Mouse (Mus musculus): ENCODE results near the gene Rplp0.
"Not testable (repeated sequence)": the region's sequence is repeated elsewhere in the genome, so short reads cannot be mapped to it uniquely, and the experiment has no call there.

The Rplp0 gene

DNA sequence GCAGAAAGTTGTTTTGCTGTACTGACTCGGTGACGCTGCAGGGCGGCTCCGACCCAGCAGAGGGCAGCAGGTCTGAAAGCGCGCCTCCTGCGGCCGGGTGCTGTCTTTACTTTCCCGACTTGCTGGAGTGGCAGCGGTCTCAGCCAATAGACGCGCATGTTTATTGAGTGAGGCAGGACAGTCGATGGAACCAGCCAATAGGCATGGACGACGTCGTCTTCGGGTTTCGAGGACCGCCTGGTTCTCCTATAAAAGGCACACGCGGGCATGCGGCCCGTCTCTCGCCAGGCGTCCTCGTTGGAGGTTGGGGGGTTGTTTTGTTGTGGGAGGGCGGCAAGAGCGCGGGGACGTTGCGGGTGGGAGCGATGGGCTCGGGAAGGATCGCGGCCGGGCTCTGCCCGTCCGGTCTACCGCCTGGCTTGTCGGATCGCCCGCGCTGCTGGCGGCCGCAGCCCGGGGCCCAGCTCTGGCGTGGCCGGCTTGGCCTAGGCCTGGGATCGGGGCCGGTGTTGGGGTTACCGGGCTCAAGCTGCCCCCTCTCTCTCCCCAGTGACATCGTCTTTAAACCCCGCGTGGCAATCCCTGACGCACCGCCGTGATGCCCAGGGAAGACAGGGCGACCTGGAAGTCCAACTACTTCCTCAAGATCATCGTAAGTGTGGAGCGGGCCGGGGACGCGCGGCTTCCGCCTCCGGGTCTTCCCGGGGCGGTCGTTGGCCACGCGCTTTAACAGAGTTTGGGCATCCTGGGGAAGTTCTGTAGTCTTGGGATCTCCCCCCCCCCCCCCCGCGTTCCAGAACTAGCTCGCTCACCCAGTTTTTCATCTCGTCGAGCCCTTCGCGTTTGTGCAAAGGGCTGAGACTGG lies at the start of gene Rplp0:
TSS of gene Rplp0 (plus strand) at position 231 of the 865 bp plus-strand sequence.
- peak; percentile 100 for DNase-seq (ENCODE audit: low read depth)

DNA sequence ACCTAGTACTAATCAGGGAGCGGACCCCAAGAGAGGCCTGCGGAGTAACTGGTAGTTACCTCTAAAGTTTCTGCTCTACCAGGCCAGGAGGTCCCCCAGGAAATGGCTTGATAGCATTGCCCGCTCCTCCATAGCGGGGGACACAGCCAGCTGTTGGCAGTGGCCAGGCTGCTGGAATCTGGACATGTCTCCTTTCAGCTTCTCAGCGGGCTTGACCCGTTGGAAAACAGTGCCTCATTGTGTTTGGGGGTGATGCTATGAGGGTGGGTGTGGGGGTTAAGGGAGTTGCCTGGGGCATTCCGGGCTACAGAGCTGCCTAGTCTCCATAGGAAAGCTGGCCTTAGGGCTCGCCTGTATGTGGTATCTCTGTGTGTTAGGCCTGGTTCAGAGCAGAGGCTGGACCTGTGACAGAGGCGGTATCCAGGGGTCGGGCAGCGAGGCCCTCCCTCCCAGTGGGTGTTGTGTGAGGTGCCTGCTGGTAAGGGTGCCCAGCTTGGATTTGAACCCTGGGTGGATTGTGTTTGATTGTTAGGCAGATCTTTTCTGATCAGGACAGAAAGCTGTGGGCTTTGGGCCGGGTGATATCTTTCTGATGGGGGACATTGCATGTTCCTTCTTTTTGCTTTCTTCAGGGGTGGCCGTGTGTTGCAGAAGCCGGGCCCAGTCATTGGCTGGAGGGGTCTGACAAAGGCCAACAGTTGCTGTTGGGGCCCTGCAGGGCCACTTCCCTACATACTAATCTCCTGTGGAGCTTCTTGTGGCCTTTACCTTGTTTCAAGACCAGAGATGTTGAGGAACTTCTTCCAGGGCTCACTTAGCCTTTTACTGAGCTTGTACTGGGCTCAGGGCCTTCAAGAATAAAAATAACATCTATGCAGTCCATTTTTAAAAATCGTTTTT lies 49.2 kb upstream of the Rplp0 start:
- no peak for DNase-seq (ENCODE audit: low read depth)

DNA sequence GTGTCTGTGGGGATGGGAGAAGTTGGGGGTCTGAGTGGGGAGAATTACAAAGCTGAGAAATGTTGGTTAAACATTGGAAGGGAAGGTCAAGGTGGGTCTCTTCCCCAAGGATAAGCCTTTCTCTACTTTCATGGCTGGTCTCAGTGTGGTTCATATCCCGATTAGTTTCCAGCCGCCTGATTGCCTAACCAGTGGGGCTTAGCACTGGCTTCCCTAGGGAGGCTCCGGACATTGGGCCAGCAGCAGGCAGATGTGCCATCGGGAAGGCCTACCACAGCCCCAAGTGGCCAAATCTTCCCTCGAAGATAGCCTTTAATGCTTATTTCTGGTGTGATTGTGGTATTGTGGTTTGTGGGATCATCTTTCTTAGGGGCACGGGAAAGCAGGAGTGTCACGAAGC lies 46.9 kb upstream of the Rplp0 start:
- no peak for DNase-seq (ENCODE audit: low read depth)

DNA sequence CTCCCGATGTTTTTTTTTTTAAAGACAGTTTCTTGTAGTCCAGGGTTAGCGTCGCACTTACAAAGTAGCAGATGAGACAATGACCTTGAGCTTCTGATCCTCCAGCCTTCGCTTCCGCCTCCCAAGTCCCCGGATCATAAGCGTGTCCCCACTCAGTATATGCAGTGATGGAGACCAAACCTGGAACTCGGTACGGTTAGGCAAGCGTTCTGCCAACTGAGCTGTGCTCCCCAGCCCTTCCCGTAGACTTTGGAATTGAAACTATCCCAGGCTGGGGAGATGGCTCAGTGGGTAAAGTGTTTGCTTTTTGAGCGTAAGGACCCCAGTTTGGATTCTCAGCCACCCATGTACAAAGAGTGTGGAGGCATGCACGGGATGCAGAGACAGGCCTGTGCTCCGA lies 46.0 kb upstream of the Rplp0 start:
- DNase-seq (ENCODE audit: low read depth): no peak

DNA sequence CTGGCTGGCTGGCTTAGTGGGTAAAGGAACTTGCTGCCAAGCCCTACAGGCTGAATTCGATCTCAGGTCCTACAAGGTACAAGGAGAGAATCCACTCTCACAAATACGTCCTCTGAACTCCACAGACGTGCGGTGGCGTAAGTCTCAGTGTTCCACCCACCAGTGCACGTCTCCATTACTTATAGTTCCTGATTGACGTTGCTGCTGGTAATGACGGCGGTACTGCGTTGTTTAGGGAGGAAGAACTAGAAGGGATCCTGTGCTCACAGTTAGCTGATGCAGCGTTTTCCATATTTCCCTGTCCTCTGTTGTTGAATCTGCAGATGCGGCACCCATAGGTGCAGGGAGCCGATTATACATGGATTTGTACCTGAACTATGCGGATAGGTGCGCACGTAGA lies 45.5 kb upstream of the Rplp0 start:
- DNase-seq (ENCODE audit: low read depth): no peak

DNA sequence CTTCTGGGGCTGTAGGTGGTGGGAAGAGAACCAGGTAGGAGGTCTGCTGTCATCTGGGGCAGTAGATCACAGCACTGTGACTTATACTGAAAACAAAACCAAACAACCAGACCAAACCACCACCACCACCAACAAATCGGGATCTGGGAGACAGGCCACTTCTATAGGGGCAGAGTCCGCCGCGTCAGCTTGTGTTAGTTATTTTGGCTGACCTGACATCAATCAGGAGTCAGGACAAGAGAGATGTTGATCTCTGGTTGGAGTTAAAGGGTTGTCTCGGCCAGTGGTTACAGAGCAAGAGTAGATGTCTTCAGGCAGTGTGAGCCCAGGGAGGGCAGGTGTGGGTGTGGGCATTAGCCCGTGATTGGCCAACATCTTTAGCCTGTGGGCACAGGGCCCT lies 44.9 kb upstream of the Rplp0 start:
- DNase-seq (ENCODE audit: low read depth): no peak

DNA sequence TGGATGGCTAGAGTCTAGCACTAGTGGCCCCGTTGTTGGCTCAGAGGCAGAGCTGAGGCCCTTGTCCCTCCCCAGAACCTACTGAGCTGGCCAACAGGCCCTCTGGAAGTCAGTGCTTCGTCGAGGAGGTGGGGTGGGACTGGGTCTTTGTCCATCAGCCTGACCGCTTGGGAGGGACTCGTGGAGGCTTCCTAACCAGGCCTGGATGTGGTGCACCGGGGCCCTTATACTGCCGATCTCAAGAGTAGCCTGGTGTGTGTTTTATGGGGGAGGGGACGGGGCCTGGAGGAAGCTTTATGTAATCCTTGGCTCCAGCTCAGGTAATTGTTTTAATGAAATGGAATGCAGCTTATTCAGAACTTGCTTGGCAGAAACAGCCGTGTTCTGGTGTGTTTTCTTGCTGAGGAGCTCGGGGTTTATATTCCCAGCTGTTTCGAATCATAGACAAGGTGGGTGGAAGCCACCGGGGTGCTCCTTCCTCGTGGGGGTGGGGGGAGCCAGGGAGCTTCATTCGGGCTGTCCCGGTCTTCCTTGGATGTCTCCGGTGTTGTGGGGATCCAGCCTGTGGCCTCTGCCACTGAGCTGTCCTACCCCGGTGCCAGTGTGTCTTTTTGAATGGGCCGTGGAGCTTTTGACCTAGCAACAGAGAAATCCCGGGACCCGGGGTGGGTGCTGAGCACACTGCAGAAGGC lies 44.2 kb upstream of the Rplp0 start:
- no peak for DNase-seq (ENCODE audit: low read depth)

DNA sequence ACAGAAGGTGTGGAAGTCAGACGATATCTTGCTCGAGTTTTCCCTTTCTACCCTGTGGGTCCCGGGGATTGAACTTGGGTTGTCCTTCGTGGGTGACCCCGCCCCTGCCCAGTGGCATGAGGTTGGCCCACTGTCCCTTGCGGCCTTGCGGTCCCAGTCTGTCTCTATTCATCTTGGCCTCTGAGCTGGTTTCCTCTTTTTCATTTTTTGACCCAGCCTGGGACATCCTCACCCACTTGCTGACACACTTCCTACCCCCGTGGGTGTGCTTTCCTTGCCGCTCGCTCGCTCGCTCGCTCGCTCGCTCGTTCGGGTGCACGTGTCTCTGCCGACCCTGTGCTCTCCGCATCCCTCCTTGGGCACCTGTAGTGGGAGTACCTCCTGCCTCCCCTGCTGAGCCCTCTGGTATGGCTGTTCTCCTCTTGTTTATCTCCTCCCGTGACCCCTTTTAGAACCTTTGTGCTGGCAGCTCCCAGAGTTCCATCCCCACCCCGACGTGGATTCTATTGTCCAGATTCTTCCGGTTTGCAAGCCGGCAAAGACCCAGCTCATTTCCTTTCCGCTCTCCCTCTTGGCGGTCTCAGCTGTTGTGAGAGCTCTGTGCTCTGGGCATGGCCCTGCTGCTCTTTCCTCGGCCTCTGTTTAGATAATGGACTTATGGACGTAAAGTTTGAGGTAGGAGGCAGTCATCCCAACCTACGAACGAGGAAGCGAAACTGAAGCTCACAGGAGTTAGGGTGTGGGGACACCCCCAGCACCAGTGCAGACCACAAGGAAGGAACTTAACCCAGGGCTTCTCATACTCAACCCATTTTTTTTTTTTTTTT lies 43.0 kb upstream of the Rplp0 start:
- DNase-seq (ENCODE audit: low read depth): peak; percentile 84

DNA sequence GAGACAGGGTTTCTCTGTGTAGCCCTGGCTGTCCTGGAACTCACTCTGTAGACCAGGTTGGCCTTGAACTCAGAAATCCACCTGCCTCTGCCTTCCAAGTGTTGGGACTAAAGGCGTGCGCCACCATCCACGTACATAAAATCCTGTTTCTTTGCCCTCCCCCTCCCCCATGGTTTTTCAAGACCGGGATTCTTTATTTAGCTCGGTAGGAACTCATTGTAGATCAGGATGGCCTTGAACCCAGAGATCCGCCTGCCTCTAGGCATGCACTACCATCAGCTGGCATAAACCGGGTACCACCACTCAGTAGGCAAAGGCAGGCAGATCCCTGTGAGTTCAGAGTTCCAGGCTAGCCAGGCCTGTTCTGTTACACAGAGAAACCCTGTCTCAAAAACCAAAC lies 42.4 kb upstream of the Rplp0 start:
- DNase-seq (ENCODE audit: low read depth): peak; percentile 54

DNA sequence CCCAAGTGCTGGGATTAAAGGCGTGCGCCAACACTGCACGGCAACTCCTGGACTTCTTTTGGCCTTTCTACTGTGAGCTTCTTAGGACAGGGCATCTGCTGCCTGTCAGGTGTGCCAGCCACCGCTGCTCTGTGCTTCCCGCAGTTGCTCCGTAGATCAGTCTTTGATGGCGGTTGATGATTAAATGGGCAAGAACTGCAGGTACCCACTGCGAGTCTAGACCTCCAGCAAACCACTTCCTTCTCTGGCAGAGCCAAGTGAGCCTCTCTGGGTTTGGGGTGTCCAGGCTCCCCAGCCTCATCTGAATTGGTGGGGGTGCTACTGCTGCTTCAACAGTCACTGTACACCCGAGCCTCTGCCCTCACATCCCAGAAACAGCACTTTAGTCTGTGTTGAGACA lies 41.8 kb upstream of the Rplp0 start:
- DNase-seq (ENCODE audit: low read depth): peak; percentile 44

DNA sequence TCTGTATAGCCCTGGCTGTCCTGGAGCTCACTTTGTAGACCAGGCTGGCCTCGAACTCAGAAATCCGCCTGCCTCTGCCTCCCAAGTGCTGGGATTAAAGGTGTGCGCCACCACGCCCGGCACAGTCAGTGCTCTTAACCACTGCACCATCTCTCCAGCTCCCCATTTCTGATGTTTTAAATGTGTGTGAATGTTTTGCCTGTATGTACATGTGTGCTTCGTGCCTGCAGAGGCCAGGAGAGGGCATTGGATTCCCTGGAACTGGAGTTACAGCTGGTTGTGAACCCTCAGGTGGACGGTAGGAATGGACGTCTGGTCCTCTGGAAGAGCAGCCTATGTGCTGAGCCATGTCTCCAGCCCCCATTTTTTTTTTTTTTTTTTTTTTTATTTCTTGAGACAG lies 41.1 kb upstream of the Rplp0 start:
- not testable (repeated sequence) for DNase-seq (ENCODE audit: low read depth)

DNA sequence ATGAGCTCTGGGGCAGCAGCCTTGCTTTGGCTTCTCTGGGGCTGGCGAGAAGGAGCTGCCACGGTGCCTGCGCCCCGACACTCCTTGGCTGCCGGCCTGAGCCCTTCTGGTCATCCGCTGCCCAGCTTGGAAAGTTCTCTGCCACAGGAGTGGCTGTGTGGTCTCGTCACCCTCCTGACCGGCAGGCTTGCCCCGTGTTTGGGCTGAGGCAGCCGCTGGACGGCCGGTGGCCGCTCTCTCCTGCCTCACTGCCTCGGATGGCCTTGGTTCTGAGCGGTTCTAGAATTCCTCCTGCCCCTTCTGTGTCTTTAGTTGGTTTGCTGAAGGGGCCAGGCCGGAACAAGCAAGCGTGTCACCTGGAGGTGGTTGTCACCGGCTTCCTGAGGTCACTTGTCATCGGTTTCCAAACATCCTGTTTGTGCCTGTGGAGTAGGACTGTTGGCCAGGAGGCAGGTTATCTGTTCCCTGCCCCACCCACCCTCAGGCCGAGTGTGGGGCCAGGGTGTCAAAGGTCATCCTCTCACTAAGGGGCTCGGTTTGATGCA lies 38.9 kb upstream of the Rplp0 start:
- DNase-seq (ENCODE audit: low read depth): peak; percentile 90

DNA sequence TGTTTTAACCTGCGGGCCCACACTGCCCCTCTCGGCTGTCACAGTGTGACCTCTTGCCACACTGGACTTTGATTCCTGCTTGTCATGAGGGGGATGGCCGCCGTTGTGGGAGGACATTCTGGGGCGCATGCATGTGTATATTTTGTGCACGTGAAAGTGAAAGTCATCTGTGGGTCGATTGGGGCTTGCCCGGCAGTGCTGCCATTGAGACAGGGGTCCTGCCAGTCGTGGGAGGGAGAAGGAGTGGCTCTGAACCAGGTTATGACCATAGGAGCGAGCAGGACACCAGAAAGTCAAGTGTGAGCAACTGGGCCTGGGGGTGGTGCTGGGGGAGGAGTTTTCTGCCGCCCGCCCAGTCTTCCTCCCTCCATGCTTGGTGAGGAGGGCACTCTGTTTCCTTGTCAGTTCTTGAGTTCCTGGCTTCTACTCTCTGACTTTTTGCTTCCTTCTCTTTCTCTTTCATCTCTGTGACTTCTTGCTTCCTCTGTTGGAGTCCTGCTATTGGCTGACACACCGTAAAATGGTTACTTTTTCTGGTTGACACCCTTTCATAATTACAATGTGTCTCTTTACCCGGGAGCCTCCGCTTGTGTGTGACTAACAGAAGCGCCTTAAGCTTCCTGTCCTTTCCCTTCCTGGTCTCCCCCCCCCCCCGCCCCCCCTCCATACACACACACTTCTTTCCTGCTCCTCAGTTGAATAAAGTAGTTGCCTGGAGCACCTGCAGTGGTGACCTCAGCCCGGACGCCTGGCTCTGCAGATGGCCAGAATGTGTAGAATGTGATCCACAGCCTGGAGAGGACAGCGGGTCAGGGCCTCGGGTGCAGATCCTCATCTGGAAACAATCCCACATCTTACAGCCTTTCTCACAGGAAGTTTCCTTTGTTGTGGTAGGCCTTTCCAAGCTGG lies 37.5 kb upstream of the Rplp0 start:
- DNase-seq (ENCODE audit: low read depth): peak; percentile 89

DNA sequence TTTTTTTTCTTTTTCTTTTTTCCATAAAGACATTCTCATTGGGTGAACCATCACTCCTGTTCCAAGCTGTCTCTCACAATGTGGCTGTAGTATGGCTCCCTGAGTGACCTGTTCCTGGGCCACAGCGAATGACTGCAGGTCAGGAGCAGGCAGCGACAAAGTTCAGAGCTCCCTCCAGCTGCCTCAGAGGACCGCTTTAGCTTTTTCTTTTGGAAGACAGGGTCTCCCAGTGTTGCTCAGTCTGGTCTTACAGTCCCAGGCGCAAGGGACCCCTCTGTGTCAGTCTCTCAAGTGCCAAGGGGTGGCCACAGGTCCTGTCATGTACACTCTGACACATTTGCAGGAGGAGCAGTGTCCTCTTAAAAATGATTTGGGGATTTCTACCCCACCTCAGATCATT lies 36.7 kb upstream of the Rplp0 start:
- no peak for DNase-seq (ENCODE audit: low read depth)

DNA sequence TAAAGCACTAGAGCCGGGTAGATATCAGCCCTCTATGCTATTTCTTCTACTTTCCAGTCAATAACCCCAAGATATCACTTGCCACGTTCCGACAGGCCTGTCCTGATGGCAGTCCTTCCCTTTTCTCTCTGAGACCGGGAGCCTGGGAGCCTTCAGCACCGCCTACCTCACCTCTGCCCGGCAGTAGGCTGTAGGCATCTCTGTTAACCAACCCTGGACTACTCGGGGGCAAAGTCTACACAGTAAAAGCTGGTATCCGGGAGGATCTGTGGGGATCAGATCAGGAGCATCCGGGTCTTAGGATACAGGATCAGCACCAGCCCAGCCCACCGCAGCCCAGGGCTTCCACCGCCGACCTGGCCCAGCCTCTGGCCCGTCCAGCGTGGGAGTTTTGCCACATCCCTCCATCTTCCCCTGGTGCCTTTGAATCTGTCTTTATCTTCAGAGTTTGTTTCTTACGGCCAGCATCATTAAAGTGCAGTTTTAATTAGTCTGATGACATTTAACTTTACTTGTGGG lies 36.2 kb upstream of the Rplp0 start:
- DNase-seq (ENCODE audit: low read depth): no peak

DNA sequence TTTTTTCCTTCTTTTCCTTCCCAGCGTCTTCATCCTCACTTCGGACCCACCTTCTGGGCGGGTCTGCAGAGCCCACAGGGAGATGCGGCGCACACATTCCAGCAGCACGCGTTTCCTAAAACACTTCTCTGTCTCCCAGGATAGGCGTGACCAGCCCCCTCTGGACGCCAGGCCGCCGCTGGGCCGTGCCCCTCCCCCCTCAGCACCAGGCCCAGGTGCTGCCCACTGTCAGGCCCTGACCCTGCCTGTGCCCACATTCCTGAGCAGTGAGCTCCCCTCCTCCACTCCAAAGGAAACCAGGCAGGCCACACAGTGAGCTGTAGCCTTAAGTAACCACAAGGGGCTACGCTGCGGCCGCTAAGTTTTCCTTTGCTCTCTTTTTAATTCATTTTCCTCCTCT lies 35.3 kb upstream of the Rplp0 start:
- no peak for DNase-seq (ENCODE audit: low read depth)

DNA sequence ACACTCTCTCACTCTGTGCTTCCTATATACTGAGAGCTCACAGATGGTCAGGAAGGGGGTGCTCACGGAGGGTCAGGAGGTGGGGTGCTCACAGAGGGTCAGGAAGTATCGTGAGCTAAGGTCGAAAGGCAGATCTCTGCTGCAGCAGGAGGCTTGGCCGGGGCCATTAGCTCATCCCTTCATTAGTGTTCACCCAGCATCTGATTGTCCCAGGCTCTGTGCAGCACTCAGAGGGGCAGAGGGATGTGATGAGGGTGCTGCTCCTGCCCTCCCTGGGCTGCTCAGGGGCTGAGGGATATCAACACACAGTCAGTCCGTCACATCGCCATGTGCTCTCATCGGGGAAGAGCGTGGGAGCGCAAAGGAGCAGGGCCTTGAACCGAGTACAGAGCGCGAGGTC lies 34.8 kb upstream of the Rplp0 start:
- DNase-seq (ENCODE audit: low read depth): peak; percentile 65

DNA sequence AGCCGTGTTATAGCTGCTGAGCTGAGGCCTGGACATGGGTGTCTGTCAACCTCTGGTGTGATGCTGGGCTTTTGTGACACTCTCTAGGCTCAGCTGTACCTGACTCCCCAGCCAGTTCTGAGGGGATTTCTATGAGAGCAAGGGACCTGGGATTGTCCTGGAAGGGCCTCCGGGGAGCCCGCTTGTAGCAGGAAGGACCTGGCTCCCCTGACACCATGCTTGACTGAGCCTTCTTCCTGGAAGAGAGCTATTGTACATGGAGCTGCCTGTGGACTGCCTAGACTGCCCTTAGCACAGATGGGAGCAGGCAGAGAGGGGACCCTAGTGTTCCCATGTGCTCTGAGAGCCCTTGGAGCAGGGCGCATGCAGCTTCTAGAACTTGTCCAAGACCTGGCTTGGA lies 33.9 kb upstream of the Rplp0 start:
- no peak for DNase-seq (ENCODE audit: low read depth)

DNA sequence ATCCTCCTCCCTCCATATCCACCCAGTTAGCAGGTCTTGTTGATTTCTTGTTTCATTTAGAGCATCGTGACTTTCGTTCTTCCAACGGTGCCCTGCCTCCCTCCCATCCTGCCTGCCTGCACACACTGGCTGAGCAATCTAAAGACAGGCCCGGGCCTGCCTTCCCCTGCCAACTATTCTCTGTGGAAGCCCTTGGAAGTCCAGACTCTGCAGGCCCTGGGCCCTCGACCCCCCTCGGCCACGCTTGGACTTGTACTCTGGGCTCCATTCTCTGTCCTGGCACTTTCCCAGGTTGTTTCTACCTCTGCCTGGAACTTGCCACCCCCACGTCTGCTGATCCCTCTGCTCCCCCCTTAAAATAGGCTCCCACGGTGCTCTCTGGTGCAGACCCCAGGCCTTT lies 33.3 kb upstream of the Rplp0 start:
- DNase-seq (ENCODE audit: low read depth): no peak

Measured in 416B (cell line).